Mouse (Mus musculus): ENCODE results near the gene Bex4.

Bex4 gene

GRCm38 (mm10) chrX:136171189-136172117 lies 32.7 kb downstream of the Bex4 start:
- ChIA-PET POLR2A (interaction anchor here in 3 of 4 experiments (0.5 to 2.7 kb wide), 78 partner anchors 9 to 867 kb away, joined by 3 to 36 read pairs (median 4); partner anchors contain the start of genes Tceal9 (in 3 of the 3), Bex4 (in 2 of the 3), Tceal5 (in 2 of the 3) and Tceal7 (in 2 of the 3)), CTCF (interaction anchor here in 2 of 4 experiments (0.6 to 0.9 kb wide), 4 partner anchors 44 to 1100 kb away, joined by 3 to 6 read pairs (median 4); no protein-coding TSS in a partner anchor)

DNA sequence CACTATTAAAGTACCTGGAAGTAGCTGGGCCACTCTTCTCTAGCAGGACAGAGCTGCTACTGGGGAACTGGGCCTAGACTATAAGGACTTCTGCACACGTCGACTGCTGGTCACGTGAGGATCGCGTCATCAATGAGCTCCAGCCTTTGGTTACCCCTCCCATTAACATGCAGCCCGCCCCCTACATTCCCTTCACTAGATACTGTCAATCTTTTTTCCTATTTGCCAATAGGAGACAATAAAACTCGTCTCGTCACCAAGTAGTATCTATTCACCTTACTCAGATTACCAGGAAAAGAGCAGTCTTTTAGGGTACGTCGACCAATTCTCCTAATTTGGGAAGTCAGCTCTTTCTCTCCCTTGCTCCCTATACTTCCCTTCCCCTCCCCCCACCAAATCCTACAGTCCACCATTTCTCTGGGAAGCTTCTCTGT lies 33.3 kb downstream of the Bex4 start, which contains the start of gene Tceal8:
Gene Tceal8, minus strand, starts transcription at position 225 of the 434 bp plus-strand sequence.
- POLR2A ChIA-PET = interaction anchor here in 3 of 4 experiments (0.5 to 2.7 kb wide), 76 partner anchors 9 to 866 kb away, joined by 3 to 36 read pairs (median 4); partner anchors contain the start of genes Tceal9 (in 3 of the 3), Bex4 (in 2 of the 3), Tceal5 (in 2 of the 3) and Tceal7 (in 2 of the 3)
- CTCF ChIA-PET = interaction anchor here in 1 of 4 experiments (0.5 to 0.9 kb wide), 3 partner anchors 20 to 132 kb away, joined by 3 to 4 read pairs (median 3); no protein-coding TSS in a partner anchor

- CTCF ChIA-PET = no interaction called here
- POLR2A ChIA-PET = interaction anchor here (0.6 to 2.7 kb wide), 34 partner anchors 8 to 568 kb away, joined by 3 to 36 read pairs (median 6); partner anchors contain the start of genes Tceal9 (in 3 of the 4), Tceal5 (in 2 of the 4), Bex4 (in 1 of the 4) and Tceal7 (in 1 of the 4)
Measured at GRCm38 (mm10) chrX:136172786-136173185, 34.0 kb downstream of the Bex4 start.

DNA sequence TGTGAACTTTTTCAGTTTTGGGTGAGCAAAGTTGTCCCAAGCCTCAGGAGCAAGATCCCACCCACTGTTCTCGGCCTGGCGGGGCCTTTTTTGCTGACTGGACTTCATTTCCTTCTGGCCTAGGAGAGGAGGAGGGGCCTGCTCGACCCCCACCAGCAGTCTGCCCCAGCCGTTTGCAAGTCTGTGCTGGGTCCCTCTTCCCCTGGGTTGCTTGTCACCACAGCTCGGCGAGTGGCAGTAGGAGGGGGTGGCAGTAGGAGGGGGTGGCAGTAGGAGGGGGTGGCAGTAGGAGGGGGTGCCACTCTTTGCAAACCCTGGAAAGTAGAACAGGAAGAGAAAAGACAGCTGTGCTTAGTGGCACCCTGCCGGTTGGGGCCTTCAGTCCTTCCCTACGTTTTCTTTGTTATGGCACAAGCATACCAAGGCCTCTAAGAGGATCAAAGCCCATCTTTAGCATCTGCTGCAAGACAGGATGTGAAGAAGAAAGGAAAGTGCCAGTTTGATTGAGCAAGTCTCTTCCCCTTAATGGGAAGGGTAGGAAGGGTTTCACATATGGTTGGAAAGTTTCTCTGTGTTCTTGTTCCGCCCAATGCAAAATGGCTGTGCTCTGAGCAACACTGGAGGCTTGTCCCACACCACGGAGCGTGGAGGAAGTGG lies 42.2 kb downstream of the Bex4 start:
- ChIA-PET CTCF (interaction anchor here in 1 of 4 experiments (0.5 kb wide), 1 partner anchor 9 kb away, joined by 4 read pairs; no protein-coding TSS in a partner anchor), POLR2A (interaction anchor here in 3 of 4 experiments (0.7 to 3.5 kb wide), 10 partner anchors 8 to 125 kb away, joined by 3 to 36 read pairs (median 3); partner anchors contain the start of genes Tceal8 (in 3 of the 3) and Tceal7 (in 1 of the 3))

GRCm38 (mm10) chrX:136183107-136183506 lies 44.3 kb downstream of the Bex4 start:
- POLR2A ChIA-PET = interaction anchor here in 1 of 4 experiments (2.9 kb wide), 1 partner anchor 11 kb away, joined by 25 read pairs; the partner anchor contains the start of gene Tceal8
- CTCF ChIA-PET = no interaction called here
